Mouse (Mus musculus) midbrain, postnatal 0 days (tissue): ENCODE data around the gene Bud31. TPM values are rescaled to one million over a fixed set of nuclear protein-coding genes. Genes with fewer than 3 reads are reported as not detected.

Experiments used
- ATAC-seq: fragments of 200-750 bp; cut with Nextera tagmentation; 2 replicates; pipeline ENCODE4 v1.8.0; 2017; ENCODE audit warnings: moderate number of reproducible peaks, mild to moderate bottlenecking, moderate TSS enrichment, moderate library complexity; ENCODE audit not compliant: low FRiP score
- DNase-seq: peaks from one replicate; pipeline ENCODE4 v3.0.0-alpha.2; 2015; ENCODE audit warnings: low spot score
- H3K27ac ChIP-seq: fragments of 300-500 bp; sonication (generic); 2 replicates; pipeline ENCODE4 v1.5.1; 2014; ENCODE audit warnings: low read depth, mild to moderate bottlenecking, low read length, mixed read lengths
- H3K27me3 ChIP-seq: fragments of 300-500 bp; sonication (generic); 2 replicates; pipeline ENCODE4 v1.6.1; 2014; ENCODE audit warnings: low read length, control low read depth, mixed read lengths; ENCODE audit not compliant: insufficient read depth
- H3K36me3 ChIP-seq: fragments of 300-500 bp; sonication (generic); 2 replicates; pipeline ENCODE4 v1.6.1; 2014; ENCODE audit warnings: low read length, control low read depth, mixed read lengths; ENCODE audit not compliant: insufficient read depth
- H3K4me1 ChIP-seq: fragments of 300-500 bp; sonication (generic); 2 replicates; pipeline ENCODE4 v1.6.1; 2014; ENCODE audit warnings: mild to moderate bottlenecking, control low read depth, antibody characterized with exemption, low read length, mixed read lengths; ENCODE audit not compliant: insufficient read depth
- H3K4me2 ChIP-seq: fragments of 300-500 bp; sonication (generic); 2 replicates; pipeline ENCODE4 v1.6.1; 2014; ENCODE audit warnings: low read depth, mild to moderate bottlenecking, low read length, mixed read lengths; ENCODE audit not compliant: poor library complexity, severe bottlenecking
- H3K4me3 ChIP-seq: fragments of 300-500 bp; sonication (generic); 2 replicates; pipeline ENCODE4 v1.5.1; 2014; ENCODE audit warnings: low read depth, mild to moderate bottlenecking, low read length, moderate library complexity
- H3K9ac ChIP-seq: fragments of 300-500 bp; sonication (generic); replicated peaks from 2 replicates; pipeline ENCODE4 v1.6.1; 2014; ENCODE audit warnings: mild to moderate bottlenecking, low read length, moderate library complexity, mixed read lengths; ENCODE audit not compliant: poor library complexity, severe bottlenecking
- H3K9me3 ChIP-seq: fragments of 300-500 bp; sonication (generic); 2 replicates; pipeline ENCODE4 v1.6.1; 2016; ENCODE audit warnings: low read length, control low read depth
- CTCF ChIP-seq: IDR thresholded peaks from 2 replicates; pipeline ENCODE4 v1.5.1; 2016; ENCODE audit warnings: antibody characterized with exemption, mild to moderate bottlenecking
- WGBS: fragments of 180-500 bp; shearing (Covaris S2); extraction: QIAGEN DNeasy Blood & Tissue Kit; methylation state at CpG from one replicate; pipeline ENCODE4 v1.1.7; 2014; 5-methylcytosine and 5-hydroxymethylcytosine counted together
- polyA plus RNA-seq: library from polyadenylated mRNA; unstranded; fragments of >200 nt; fragmentation: Nextera tagmentation; extraction: Ambion mirVana; gene quantifications from 2 replicates; pipeline ENCODE4 v1.2.1, GENCODE M21; 2015
- total RNA-seq: library from RNA; depleted of rRNA; stranded (reverse); fragments of >200 nt; gene quantifications from 2 replicates; pipeline ENCODE4 v1.2.3, GENCODE M21; 2014

The Bud31 gene
- total and polyA plus RNA-seq, 2 experiments from 2014 or later, result 80.7 to 151 TPM

DNA sequence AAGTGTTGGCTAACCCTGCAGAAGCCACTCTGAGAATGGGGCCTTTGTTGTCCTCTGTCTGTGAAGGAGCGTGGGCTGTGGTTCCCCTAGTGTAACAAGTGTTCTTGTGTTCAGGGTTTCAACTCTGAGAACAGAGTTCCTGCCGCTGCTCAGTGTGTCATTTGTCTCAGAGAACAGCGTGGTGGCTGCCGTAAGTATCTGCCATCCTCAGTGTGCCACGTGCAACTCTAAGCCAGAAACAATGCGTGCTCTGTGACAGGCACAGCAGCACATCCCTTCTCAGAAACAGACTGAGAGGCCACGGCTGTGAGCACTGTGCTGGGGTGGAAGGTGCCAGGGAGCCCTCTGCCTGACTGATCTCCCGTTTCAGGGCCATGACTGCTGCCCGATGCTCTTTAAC, 35.8 kb upstream of the Bud31 start:
- H3K9ac ChIP-seq, result no peak overlapping the region
- WGBS, result 81% methylated on average over 9 of the region's 9 CpGs
- peaks cover 87% of the 10 kb centered on the region for H3K36me3 ChIP-seq
- H3K4me2 ChIP-seq, result no peak overlapping the region
- H3K9me3 ChIP-seq, result no peaks in the 10 kb centered on the region
- no peak for TF ChIP-seq CTCF
- no peak overlapping the region for H3K27ac ChIP-seq
- DNase-seq (peak; percentile 29), ATAC-seq (peak; percentile 48; the same call in 1 of the 2 replicates)
- no peak overlapping the region for H3K4me3 ChIP-seq
- no peaks in the 10 kb centered on the region for H3K4me1 ChIP-seq
- H3K27me3 ChIP-seq, result no peaks in the 10 kb centered on the region

DNA sequence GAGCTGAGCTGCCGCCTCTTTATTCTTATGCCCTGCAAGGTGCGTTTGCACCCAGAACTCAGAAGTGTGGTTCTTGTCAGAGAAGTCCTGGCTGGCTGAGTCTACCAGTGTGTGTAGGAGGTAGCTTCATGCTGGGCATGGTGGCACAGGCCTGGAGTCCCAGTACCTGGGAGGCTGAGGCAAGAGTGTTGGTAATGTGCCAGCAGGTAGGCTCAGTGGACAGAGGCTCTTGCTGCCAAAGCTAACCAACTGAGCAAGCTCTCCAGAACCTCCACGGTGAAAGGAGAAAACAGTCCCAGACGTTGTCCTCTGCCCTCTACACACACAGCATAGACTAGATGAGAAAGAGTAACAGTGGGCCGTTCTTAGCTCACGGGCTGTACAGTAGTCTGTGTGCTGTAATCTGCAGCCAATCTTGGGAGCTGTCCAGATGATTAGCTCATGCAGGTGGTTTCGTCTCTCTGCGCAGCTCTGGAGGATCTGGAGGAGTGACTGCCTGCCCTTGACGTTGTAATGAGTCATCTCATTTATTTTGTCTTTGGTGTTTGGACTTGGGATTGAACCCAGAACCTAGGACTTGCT, 34.4 kb upstream of the Bud31 start:
- no peak overlapping the region for H3K4me2 ChIP-seq
- no peak overlapping the region for H3K4me3 ChIP-seq
- no peaks in the 10 kb centered on the region for H3K4me1 ChIP-seq
- H3K9ac ChIP-seq, result no peak overlapping the region
- WGBS, result 95% methylated on average over 9 of the region's 9 CpGs
- no peak for TF ChIP-seq CTCF
- no peaks in the 10 kb centered on the region for H3K9me3 ChIP-seq
- H3K27ac ChIP-seq, result no peak overlapping the region
- peaks cover 87% of the 10 kb centered on the region for H3K36me3 ChIP-seq
- ATAC-seq (no peak), DNase-seq (no peak)
- H3K27me3 ChIP-seq, result no peaks in the 10 kb centered on the region

DNA sequence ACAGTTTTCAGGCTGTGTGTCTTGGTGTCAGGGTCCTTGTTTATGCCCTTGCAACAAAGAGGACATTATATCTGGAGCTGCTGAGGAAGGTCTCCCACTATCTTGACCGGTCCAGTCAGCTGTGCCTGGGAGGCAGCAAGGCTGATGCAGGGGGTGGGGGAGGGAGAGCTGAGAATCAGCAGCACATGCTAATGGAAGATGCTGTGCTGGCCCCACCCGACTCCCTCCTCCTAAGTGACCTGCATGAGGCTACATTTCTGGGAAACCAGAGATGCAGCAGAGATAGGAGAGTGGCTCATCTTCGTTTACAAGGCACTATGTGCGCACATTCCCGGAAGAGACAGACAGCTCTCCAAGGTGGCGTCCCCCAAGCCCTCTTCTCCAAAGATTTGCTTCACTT, 29.8 kb upstream of the Bud31 start:
- peaks cover 50% of the 10 kb centered on the region for H3K36me3 ChIP-seq
- no peaks in the 10 kb centered on the region for H3K4me1 ChIP-seq
- no peak overlapping the region for H3K9ac ChIP-seq
- no peak for TF ChIP-seq CTCF
- no peaks in the 10 kb centered on the region for H3K9me3 ChIP-seq
- H3K27ac ChIP-seq, result no peak overlapping the region
- no peak overlapping the region for H3K4me3 ChIP-seq
- H3K4me2 ChIP-seq, result no peak overlapping the region
- ATAC-seq (no peak), DNase-seq (no peak)
- H3K27me3 ChIP-seq, result peaks cover 12% of the 10 kb centered on the region
- WGBS, result 96% methylated on average over 6 of the region's 6 CpGs

DNA sequence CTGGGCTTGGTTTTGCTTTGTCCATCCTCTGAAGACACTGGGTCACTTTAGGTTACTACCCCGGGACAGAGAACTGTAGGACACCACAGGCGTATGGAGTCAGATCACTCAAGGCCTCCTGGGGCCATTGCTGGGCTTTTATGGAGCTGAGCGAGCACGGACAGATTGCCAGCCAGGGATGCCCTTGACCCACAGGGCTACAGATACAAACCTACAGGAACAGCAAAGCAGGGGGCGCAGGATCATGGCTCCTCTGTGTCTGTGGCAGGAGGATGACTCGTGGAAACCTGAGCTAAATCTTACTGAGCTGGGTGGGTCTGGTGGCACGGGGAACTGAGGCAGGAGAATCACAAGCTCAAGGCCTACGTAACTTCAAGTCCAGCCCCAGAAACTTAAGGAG, 27.6 kb upstream of the Bud31 start:
- 84% methylated on average over 8 of the region's 8 CpGs for WGBS
- no peaks in the 10 kb centered on the region for H3K9me3 ChIP-seq
- H3K4me2 ChIP-seq, result no peak overlapping the region
- H3K9ac ChIP-seq, result no peak overlapping the region
- TF ChIP-seq CTCF, result no peak
- no peak overlapping the region for H3K4me3 ChIP-seq
- ATAC-seq (no peak), DNase-seq (no peak)
- no peaks in the 10 kb centered on the region for H3K4me1 ChIP-seq
- peaks cover 12% of the 10 kb centered on the region for H3K27me3 ChIP-seq
- H3K27ac ChIP-seq, result no peak overlapping the region
- peaks cover 28% of the 10 kb centered on the region for H3K36me3 ChIP-seq

DNA sequence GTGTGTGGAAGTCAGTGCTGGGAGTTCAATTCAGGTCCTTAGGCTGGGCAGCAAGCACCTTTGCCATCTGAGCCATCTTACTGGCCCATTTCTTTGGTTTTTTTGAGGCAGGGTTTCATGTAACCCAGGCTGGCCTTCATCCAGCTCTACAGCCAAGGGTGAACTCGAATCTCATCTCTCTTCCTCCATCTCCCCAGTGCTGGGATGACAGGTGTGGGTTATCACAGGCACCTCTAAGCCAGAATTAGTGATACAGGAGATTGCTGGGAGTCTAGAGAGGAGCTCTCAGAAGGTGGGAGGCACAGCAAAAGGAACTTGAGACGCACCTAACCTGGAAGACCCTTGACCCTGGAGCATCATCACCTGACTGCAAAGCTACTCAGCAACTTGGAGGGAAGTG, 26.7 kb upstream of the Bud31 start:
- no peak overlapping the region for H3K9ac ChIP-seq
- DNase-seq (no peak), ATAC-seq (no peak)
- H3K9me3 ChIP-seq, result no peaks in the 10 kb centered on the region
- H3K4me3 ChIP-seq, result no peak overlapping the region
- no peak for TF ChIP-seq CTCF
- H3K27me3 ChIP-seq, result peaks cover 12% of the 10 kb centered on the region
- H3K36me3 ChIP-seq, result peaks cover 20% of the 10 kb centered on the region
- no peak overlapping the region for H3K27ac ChIP-seq
- H3K4me1 ChIP-seq, result no peaks in the 10 kb centered on the region
- peak overlapping the region; percentile 46 for H3K4me2 ChIP-seq
- 64% methylated on average over 2 of the region's 2 CpGs for WGBS

DNA sequence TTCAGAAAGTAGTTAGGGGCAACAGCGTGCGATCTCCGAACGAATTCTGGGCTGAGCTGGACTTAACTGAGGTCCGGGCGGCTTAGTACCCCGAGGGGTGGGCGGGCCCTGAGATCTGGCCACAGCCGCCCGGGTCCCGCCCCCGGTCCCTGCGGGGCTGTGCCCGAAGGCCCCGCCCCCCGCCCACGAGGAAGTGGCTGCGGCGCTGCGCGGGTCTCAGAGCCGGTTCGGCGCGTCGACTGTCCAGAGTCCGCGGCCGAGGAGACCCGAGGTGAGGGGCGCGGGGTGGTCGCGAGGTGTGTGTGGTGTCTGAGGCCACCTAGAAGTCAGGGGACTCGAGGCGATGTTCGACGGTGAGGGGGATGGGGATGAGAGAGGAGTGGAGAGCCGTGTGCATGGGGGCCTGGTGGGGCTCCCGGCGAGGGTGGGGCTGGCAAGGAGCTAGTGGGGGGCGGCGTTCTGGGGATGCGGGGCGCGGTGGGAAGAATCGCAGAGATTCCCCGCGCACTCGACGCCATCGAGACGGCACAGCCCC, 26.0 kb upstream of the Bud31 start, which contains the start of gene Arpc1b:
Arpc1b (plus strand) TSS at position 145 of the 535 bp plus-strand sequence.
- Histone ChIP-seq H3K27ac (no peak within 1 kb of the TSS), H3K9ac (0 out of 2 replicates have a peak within 1 kb of the TSS, but pooled peaks have one; percentile 33), H3K36me3 (peaks cover 15% of the 10 kb centered on the region), H3K4me3 (peak within 1 kb of the TSS; percentile 30), H3K4me2 (peak within 1 kb of the TSS; percentile 46), H3K27me3 (peaks cover 12% of the 10 kb centered on the region), H3K9me3 (no peaks in the 10 kb centered on the region; the same call in 1 of the 2 replicates), H3K4me1 (no peaks in the 10 kb centered on the region)
- ATAC-seq (0 out of 2 replicates have a peak, but pooled peaks have one; percentile 22), DNase-seq (peak; percentile 38)
- TF ChIP-seq CTCF, result no peak
- 2% methylated on average over 42 of the region's 53 CpGs for WGBS
